Mouse (Mus musculus): Measurements from ENCODE around the gene 3100002H09Rik. TPM values are rescaled to one million over a fixed set of nuclear protein-coding genes. Genes with fewer than 3 reads are reported as not detected.

3100002H09Rik gene
- total RNA-seq (2023) = not detected

DNA sequence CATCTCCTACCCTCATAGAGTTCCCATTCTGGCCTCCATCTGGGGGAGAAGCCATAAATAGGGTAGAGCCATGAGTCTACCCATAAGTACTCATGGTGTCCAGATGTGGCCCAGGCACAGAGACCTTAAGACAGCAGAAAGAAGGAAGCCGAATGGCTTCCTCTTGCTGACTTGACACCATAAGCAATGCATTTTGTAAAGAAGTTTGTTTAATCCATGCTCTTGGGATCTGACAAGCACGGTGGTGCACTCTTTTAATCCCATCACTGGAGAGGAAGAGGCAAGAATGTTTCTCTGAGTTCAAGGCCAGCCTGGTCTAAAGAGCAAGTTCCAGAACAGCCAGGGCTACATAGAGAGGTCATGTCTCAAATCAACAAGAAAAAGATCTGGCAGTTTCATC is at the start of gene 3100002H09Rik:
Gene 3100002H09Rik, minus strand, starts transcription at position 101 of the 400 bp plus-strand sequence.

DNA sequence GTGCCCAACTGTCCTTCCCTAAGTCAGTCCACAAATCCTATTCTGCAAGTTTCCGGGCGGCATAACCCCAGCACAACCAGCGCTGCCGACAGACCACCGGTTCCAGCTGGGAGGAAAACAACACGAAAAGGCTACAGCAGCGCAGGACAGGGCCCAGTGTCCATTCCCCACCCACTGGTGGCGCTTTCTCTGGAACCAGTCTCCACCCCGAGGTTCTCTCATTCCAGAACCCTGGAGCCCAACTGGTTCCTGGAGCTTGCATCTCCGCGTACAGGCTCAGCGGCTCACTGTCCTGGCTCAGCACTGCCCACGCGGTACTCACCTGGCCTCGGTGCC is 45.9 kb upstream of the 3100002H09Rik start, which contains the start of gene Pou3f1:
Gene Pou3f1, plus strand, starts transcription at position 290 of the 336 bp plus-strand sequence.

Other genes with a start within 250 kb of the 3100002H09Rik start
- gene Pou3f1, start 46.0 kb upstream of the 3100002H09Rik start, total RNA-seq (2023) = not detected
- gene Utp11, start 82.8 kb upstream of the 3100002H09Rik start, total RNA-seq (2023) = 10 to 100 TPM; 17.9 to 22.3 TPM
- 1 to 10 TPM; 2.2 to 3.4 TPM for gene Fhl3, start 89.9 kb upstream of the 3100002H09Rik start, total RNA-seq (2023)
- 10 to 100 TPM; 29.2 to 33.0 TPM for gene Sf3a3, start 104.0 kb upstream of the 3100002H09Rik start, total RNA-seq (2023)
- gene Inpp5b, start 131.0 kb upstream of the 3100002H09Rik start, total RNA-seq (2023) = 10 to 100 TPM; 57.5 to 62.3 TPM
- 10 to 100 TPM; 30.2 to 33.9 TPM for gene Mtf1, start 191.3 kb upstream of the 3100002H09Rik start, total RNA-seq (2023)
- 10 to 100 TPM; 62.7 to 71.3 TPM for gene Yrdc, start 239.9 kb upstream of the 3100002H09Rik start, total RNA-seq (2023)
- gene 1110065P20Rik, start 240.4 kb upstream of the 3100002H09Rik start, total RNA-seq (2023) = 10 to 100 TPM in 1 of 2 experiments, 1 to 10 TPM in 1; 8.7 to 11.7 TPM

Measured in monocyte, adult 59 days (primary cell).